Mouse (Mus musculus): ENCODE results near the gene Pla2g16. TPM values are rescaled to one million over a fixed set of nuclear protein-coding genes. Genes with fewer than 3 reads are reported as not detected.

Gene Pla2g16
- polyA plus RNA-seq, 1 experiment = 64.5 TPM

DNA sequence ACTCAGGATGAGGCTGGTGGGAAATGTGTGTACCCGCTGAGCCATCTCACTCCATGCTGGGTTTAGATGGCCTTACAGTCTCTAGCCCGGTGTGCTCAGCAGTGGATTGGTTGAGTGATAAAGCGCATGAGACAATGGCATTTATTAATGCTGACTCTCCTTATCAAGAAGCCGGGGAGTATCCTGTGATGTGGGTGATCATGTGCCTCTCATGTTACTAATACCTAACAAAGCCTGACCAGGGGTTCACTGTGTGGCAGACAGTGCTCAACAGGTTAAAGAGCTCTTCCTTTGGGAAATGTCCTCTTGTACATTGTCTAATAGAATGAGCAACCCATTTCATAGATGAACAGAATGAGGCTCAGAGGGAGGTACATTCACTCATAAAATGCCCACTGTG lies 2.4 kb upstream of the Pla2g16 start:
- TF ChIP-seq SRF (IDR thresholded peaks at IDR 0.05; ENCODE audit: control insufficient read depth, insufficient read length, low read depth) = no peak
- TF ChIP-seq MYOG (IDR thresholded peaks at IDR 0.05; ENCODE audit: control insufficient read depth in 1 of 3, insufficient read depth in 1 of 3, insufficient read length in 2 of 3, low read depth in 2 of 3) = no peak
- no peak for TF ChIP-seq TCF12 (IDR thresholded peaks at IDR 0.05; ENCODE audit: insufficient read depth, poor library complexity, severe bottlenecking)
- no peak for TF ChIP-seq REST (IDR thresholded peaks at IDR 0.05; ENCODE audit: insufficient read depth, insufficient read length)
- TF ChIP-seq MAX (IDR thresholded peaks at IDR 0.05; ENCODE audit: low read depth) = no peak
- TF ChIP-seq POLR2AphosphoS2 (IDR thresholded peaks at IDR 0.05; ENCODE audit: insufficient read length, low read depth) = no peak
- no peak for TF ChIP-seq CEBPB (IDR thresholded peaks at IDR 0.05; ENCODE audit: insufficient read depth, poor library complexity, severe bottlenecking)
- no peak for TF ChIP-seq USF1 (IDR thresholded peaks at IDR 0.05; ENCODE audit: low read depth)
- TF ChIP-seq E2F4 (IDR thresholded peaks at IDR 0.05; ENCODE audit: insufficient read depth) = no peak
- TF ChIP-seq TCF3 (IDR thresholded peaks at IDR 0.05; ENCODE audit: insufficient read length, low read depth) = no peak
- no peak for TF ChIP-seq POLR2A (IDR thresholded peaks at IDR 0.05; ENCODE audit: insufficient read length, low read depth)
- TF ChIP-seq MYOD1 (IDR thresholded peaks at IDR 0.05; ENCODE audit: control insufficient read depth in 1 of 3, insufficient read length in 2 of 3, low read depth in 2 of 3) = no peak
- no peak overlapping the region for H3K4me2 ChIP-seq (ENCODE audit: low read depth)
- no peak overlapping the region for H3K4me3 ChIP-seq
- no peaks in the 10 kb centered on the region for H3K36me3 ChIP-seq (ENCODE audit: control insufficient read depth, insufficient read depth)
- H3K27me3 ChIP-seq (ENCODE audit: control insufficient read depth, insufficient read depth, insufficient read length) = no peaks in the 10 kb centered on the region
- H3K79me2 ChIP-seq (ENCODE audit: control insufficient read depth, insufficient read depth) = no peaks in the 10 kb centered on the region
- H3ac ChIP-seq (ENCODE audit: control insufficient read depth, insufficient read length) = no peak overlapping the region

DNA sequence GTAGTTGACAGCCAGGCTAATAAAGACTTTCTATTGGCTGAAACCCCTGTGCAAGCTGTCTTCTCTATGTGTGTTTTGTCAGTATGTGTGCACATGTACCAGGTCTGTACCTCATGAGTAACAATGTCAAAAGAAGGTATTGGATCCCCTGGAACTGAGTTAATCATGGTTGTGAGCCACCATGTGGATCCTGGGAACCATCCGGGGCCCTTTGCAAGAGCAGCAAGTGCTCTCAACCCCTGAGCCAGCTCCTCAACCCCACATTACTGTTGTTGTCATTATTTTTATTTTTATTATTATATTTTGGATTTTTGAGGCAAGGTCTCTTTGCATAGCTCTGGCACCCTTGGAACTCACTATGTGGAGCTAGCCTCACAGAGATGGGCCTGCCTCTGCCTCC lies 618 bp upstream of the Pla2g16 start:
- no peak overlapping the region for H3ac ChIP-seq (ENCODE audit: control insufficient read depth, insufficient read length)
- no peaks in the 10 kb centered on the region for H3K27me3 ChIP-seq (ENCODE audit: control insufficient read depth, insufficient read depth, insufficient read length)
- no peak overlapping the region for H3K4me2 ChIP-seq (ENCODE audit: low read depth)
- H3K4me3 ChIP-seq = peak overlapping the region; percentile 47
- TF ChIP-seq MAX (IDR thresholded peaks at IDR 0.05; ENCODE audit: low read depth) (no peak), E2F4 (IDR thresholded peaks at IDR 0.05; ENCODE audit: insufficient read depth) (no peak), SRF (IDR thresholded peaks at IDR 0.05; ENCODE audit: control insufficient read depth, insufficient read length, low read depth) (no peak), MYOG (IDR thresholded peaks at IDR 0.05; ENCODE audit: control insufficient read depth in 1 of 3, insufficient read depth in 1 of 3, insufficient read length in 2 of 3, low read depth in 2 of 3) (no peak), MYOD1 (IDR thresholded peaks at IDR 0.05; ENCODE audit: control insufficient read depth in 1 of 3, insufficient read length in 2 of 3, low read depth in 2 of 3) (no peak), CEBPB (IDR thresholded peaks at IDR 0.05; ENCODE audit: insufficient read depth, poor library complexity, severe bottlenecking) (no peak), TCF12 (IDR thresholded peaks at IDR 0.05; ENCODE audit: insufficient read depth, poor library complexity, severe bottlenecking) (no peak), REST (IDR thresholded peaks at IDR 0.05; ENCODE audit: insufficient read depth, insufficient read length) (no peak), POLR2A (IDR thresholded peaks at IDR 0.05; ENCODE audit: insufficient read length, low read depth) (no peak), USF1 (IDR thresholded peaks at IDR 0.05; ENCODE audit: low read depth) (no peak), TCF3 (IDR thresholded peaks at IDR 0.05; ENCODE audit: insufficient read length, low read depth) (no peak), POLR2AphosphoS2 (IDR thresholded peaks at IDR 0.05; ENCODE audit: insufficient read length, low read depth) (no peak)
- H3K79me2 ChIP-seq (ENCODE audit: control insufficient read depth, insufficient read depth) = no peaks in the 10 kb centered on the region
- H3K36me3 ChIP-seq (ENCODE audit: control insufficient read depth, insufficient read depth) = no peaks in the 10 kb centered on the region

DNA sequence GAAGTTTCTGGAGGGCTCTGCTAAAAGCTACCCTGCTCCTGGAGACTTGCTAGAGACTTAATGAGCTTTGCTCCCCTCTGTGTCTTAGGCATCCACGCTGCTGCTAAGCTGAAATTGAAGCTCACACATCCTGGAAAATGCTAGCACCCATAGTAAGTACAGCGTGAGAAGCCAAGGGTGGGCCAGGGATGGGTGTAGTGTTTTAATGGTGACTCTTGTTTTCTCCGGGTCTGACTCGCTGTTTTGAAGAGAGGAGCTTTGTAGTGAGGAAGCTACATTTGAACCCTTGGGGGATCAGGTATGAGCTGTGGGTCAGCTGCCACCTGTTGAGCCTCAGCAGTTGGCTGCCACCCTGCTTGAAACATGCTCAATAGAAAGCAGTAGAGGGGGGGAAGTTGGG lies 585 bp downstream of the Pla2g16 start:
- Histone ChIP-seq H3K79me2 (ENCODE audit: control insufficient read depth, insufficient read depth) (no peaks in the 10 kb centered on the region), H3K36me3 (ENCODE audit: control insufficient read depth, insufficient read depth) (no peaks in the 10 kb centered on the region), H3ac (ENCODE audit: control insufficient read depth, insufficient read length) (peak overlapping the region; percentile 55), H3K4me3 (peak overlapping the region; percentile 47), H3K27me3 (ENCODE audit: control insufficient read depth, insufficient read depth, insufficient read length) (no peaks in the 10 kb centered on the region), H3K4me2 (ENCODE audit: low read depth) (peak overlapping the region; percentile 86)
- TF ChIP-seq E2F4 (IDR thresholded peaks at IDR 0.05; ENCODE audit: insufficient read depth) (no peak), REST (IDR thresholded peaks at IDR 0.05; ENCODE audit: insufficient read depth, insufficient read length) (no peak), TCF12 (IDR thresholded peaks at IDR 0.05; ENCODE audit: insufficient read depth, poor library complexity, severe bottlenecking) (no peak), USF1 (IDR thresholded peaks at IDR 0.05; ENCODE audit: low read depth) (no peak), MAX (IDR thresholded peaks at IDR 0.05; ENCODE audit: low read depth) (no peak), POLR2AphosphoS2 (IDR thresholded peaks at IDR 0.05; ENCODE audit: insufficient read length, low read depth) (no peak), MYOD1 (IDR thresholded peaks at IDR 0.05; ENCODE audit: control insufficient read depth in 1 of 3, insufficient read length in 2 of 3, low read depth in 2 of 3) (peak in 2 of 3 experiments; percentile 23 to 50), CEBPB (IDR thresholded peaks at IDR 0.05; ENCODE audit: insufficient read depth, poor library complexity, severe bottlenecking) (no peak), SRF (IDR thresholded peaks at IDR 0.05; ENCODE audit: control insufficient read depth, insufficient read length, low read depth) (no peak), MYOG (IDR thresholded peaks at IDR 0.05; ENCODE audit: control insufficient read depth in 1 of 3, insufficient read depth in 1 of 3, insufficient read length in 2 of 3, low read depth in 2 of 3) (peak in 1 of 3 experiments; percentile 53)

DNA sequence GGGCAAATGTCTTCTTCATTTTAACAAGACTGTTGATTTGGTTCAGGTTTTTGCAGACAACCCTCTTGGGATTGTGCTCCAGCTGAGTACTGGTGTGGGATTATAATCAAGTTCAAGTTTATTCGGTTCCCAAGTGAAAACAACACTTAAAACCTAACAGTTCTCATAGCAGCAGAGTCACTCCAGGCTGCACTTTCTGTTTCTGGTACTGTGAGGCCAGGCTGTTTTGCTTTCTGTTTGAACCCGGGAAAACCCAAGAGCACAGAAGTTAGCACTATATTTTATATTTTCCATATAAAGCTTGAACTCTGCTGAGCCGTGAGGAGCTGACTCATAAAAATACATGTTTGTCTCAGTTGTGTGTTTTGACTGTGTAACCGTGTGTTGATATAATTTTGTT lies 1.4 kb downstream of the Pla2g16 start:
- peak overlapping the region; percentile 47 for H3K4me3 ChIP-seq
- H3K79me2 ChIP-seq (ENCODE audit: control insufficient read depth, insufficient read depth) = no peaks in the 10 kb centered on the region
- no peaks in the 10 kb centered on the region for H3K36me3 ChIP-seq (ENCODE audit: control insufficient read depth, insufficient read depth)
- TF ChIP-seq POLR2AphosphoS2 (IDR thresholded peaks at IDR 0.05; ENCODE audit: insufficient read length, low read depth) = no peak
- no peak for TF ChIP-seq SRF (IDR thresholded peaks at IDR 0.05; ENCODE audit: control insufficient read depth, insufficient read length, low read depth)
- no peak for TF ChIP-seq MAX (IDR thresholded peaks at IDR 0.05; ENCODE audit: low read depth)
- no peak for TF ChIP-seq MYOG (IDR thresholded peaks at IDR 0.05; ENCODE audit: control insufficient read depth in 1 of 3, insufficient read depth in 1 of 3, insufficient read length in 2 of 3, low read depth in 2 of 3)
- TF ChIP-seq TCF12 (IDR thresholded peaks at IDR 0.05; ENCODE audit: insufficient read depth, poor library complexity, severe bottlenecking) = no peak
- TF ChIP-seq CEBPB (IDR thresholded peaks at IDR 0.05; ENCODE audit: insufficient read depth, poor library complexity, severe bottlenecking) = no peak
- TF ChIP-seq E2F4 (IDR thresholded peaks at IDR 0.05; ENCODE audit: insufficient read depth) = no peak
- no peak for TF ChIP-seq USF1 (IDR thresholded peaks at IDR 0.05; ENCODE audit: low read depth)
- no peak for TF ChIP-seq TCF3 (IDR thresholded peaks at IDR 0.05; ENCODE audit: insufficient read length, low read depth)
- TF ChIP-seq REST (IDR thresholded peaks at IDR 0.05; ENCODE audit: insufficient read depth, insufficient read length) = no peak
- TF ChIP-seq MYOD1 (IDR thresholded peaks at IDR 0.05; ENCODE audit: control insufficient read depth in 1 of 3, insufficient read length in 2 of 3, low read depth in 2 of 3) = no peak
- peak overlapping the region; percentile 86 for H3K4me2 ChIP-seq (ENCODE audit: low read depth)
- no peaks in the 10 kb centered on the region for H3K27me3 ChIP-seq (ENCODE audit: control insufficient read depth, insufficient read depth, insufficient read length)
- H3ac ChIP-seq (ENCODE audit: control insufficient read depth, insufficient read length) = no peak overlapping the region

Data from myocyte (in vitro differentiated cells).